Mouse (Mus musculus) spleen, adult 2 months (tissue): ENCODE measurements around the gene Ankrd44.

Source experiments
- CTCF ChIP-seq: fragments of 200-500 bp; IDR thresholded peaks from 2 replicates; pipeline ENCODE4 v1.5.1; 2011; ENCODE audit warnings: mild to moderate bottlenecking, inconsistent platforms; ENCODE audit not compliant: insufficient read depth, insufficient read length, insufficient replicate concordance; ENCODE audit errors: extremely low read depth
- POLR2A ChIP-seq: fragments of 200-500 bp; IDR thresholded peaks from 2 replicates; pipeline ENCODE4 v1.6.1; 2011; ENCODE audit warnings: low read depth, low read length, inconsistent platforms

- TF ChIP-seq CTCF = no peak
- no peak for TF ChIP-seq POLR2A
Measured at GRCm38 (mm10) chr1:54691824-54692223, 234.4 kb downstream of the Ankrd44 start.
